Mouse (Mus musculus): ENCODE data around the gene Adamts9.

- TF ChIP-seq CTCF (IDR thresholded peaks at IDR 0.05) (no peak), EP300 (IDR thresholded peaks at IDR 0.05) (no peak)
These were observed 38.3 kb upstream of the Adamts9 start for GRCm38 (mm10) chr6:92981451-92982186.

Measured in lung, postnatal 0 days (tissue).